Mouse (Mus musculus): ENCODE results near the gene Aoc2. TPM values are rescaled to one million over a fixed set of nuclear protein-coding genes. Genes with fewer than 3 reads are reported as not detected.

The Aoc2 gene
- total and polyA plus RNA-seq, 3 experiments, result 12.1 to 21.1 TPM; not detected in 1

DNA sequence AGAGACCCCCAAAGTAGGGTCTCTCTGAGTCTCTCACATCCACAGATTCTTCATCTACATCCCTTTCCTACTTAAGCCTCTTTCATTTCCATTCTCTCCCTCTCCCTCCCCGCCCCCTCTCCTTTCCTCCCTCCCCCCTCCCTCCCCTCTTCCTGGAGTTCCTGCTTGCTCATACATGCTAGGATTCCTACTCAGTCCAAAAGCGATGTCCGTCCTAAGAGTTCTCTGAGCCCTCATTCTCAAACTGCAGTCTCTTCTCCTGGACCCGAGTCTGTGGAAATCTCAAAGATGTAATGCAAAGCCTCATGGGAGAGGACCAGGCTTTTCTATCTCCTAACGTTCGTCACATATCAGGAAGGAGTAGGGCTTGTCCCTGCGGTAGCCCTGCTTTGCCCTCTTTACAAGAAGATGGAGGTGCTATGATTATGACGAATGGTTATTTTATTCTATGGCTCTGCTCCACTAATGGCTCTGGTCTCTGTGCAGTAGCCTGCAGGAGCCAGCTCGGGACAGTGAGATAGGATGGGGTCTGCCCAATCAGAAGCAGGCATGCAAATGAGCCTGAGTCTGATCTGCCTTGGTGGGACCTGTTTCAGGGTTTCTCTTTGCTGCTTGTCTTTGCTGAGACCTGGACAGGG, 13.4 kb downstream of the Aoc2 start:
- peaks cover 0 to 3% of the 10 kb centered on the region in 2 experiments; a peak in 1 of 4 replicates for H3K36me3 ChIP-seq (ENCODE audit: control insufficient read depth in 1 of 2, insufficient read depth in 2 of 2, low read length in 2 of 2)
- DNase-seq (ENCODE audit: low read depth, low spot score), result peak; percentile 87
- H3K79me2 ChIP-seq (ENCODE audit: control insufficient read depth, insufficient read depth, low read length, poor library complexity), result no peaks in the 10 kb centered on the region
- H3K4me3 ChIP-seq (ENCODE audit: control insufficient read depth in 1 of 2, insufficient read depth in 1 of 2, low read depth in 2 of 2, low read length in 2 of 2), result peak overlapping the region in 1 of 2 experiments; percentile 46; a peak in 1 of 4 replicates
- no peak overlapping the region for H3K27ac ChIP-seq (ENCODE audit: control insufficient read depth, low read depth, low read length)
- H3K4me1 ChIP-seq (ENCODE audit: control insufficient read depth in 1 of 2, insufficient read depth in 2 of 2, low read length in 2 of 2), result peaks cover 3 to 4% of the 10 kb centered on the region in 2 experiments; a peak in 3 of 4 replicates
- H3K27me3 ChIP-seq (ENCODE audit: control insufficient read depth in 1 of 2, insufficient read depth in 2 of 2, low read length in 2 of 2), result no peaks in the 10 kb centered on the region
- H3K9me3 ChIP-seq (replicated peaks; ENCODE audit: insufficient read depth, low read length), result no peaks in the 10 kb centered on the region
- H3K9ac ChIP-seq (ENCODE audit: control insufficient read depth, low read depth, low read length, poor library complexity, severe bottlenecking), result no peak overlapping the region
- TF ChIP-seq NELFE (IDR thresholded peaks at IDR 0.05; ENCODE audit: low read depth, low read length) (no peak), MEF2A (IDR thresholded peaks at IDR 0.05; ENCODE audit: extremely low read depth, insufficient replicate concordance, low read depth, low read length, poor library complexity, severe bottlenecking) (no peak), ELF1 (IDR thresholded peaks at IDR 0.05; ENCODE audit: low read depth, low read length) (no peak), NRF1 (IDR thresholded peaks at IDR 0.05; ENCODE audit: insufficient read depth, low read depth, low read length, poor library complexity, severe bottlenecking) (no peak), EP300 (IDR thresholded peaks at IDR 0.05; ENCODE audit: low read depth in 1 of 2, low read length in 2 of 2) (peak; percentile 16 to 48; a peak in 3 of 4 replicates), MAFK (IDR thresholded peaks at IDR 0.05; ENCODE audit: borderline replicate concordance, low read depth, low read length) (no peak), CHD2 (IDR thresholded peaks at IDR 0.05; ENCODE audit: low read length) (no peak), GATA1 (IDR thresholded peaks at IDR 0.05; ENCODE audit: low read depth, low read length) (peak; percentile 56), CTCF (IDR thresholded peaks at IDR 0.05 in 2 of 3, conservative IDR thresholded peaks at IDR 0.05 in 1 of 3; ENCODE audit: control insufficient read depth in 1 of 3, insufficient read depth in 1 of 3, low read depth in 2 of 3, low read length in 3 of 3, poor library complexity in 1 of 3, severe bottlenecking in 1 of 3) (no peak), CHD1 (IDR thresholded peaks at IDR 0.05; ENCODE audit: low read depth, low read length) (no peak), BHLHE40 (IDR thresholded peaks at IDR 0.05; ENCODE audit: borderline replicate concordance, low read depth, low read length) (0 out of 2 replicates have a peak, but pooled peaks have one; percentile 11), ZC3H11A (IDR thresholded peaks at IDR 0.05; ENCODE audit: low read depth, low read length) (no peak), POLR2AphosphoS2 (IDR thresholded peaks at IDR 0.05; ENCODE audit: low read length) (no peak), KAT2A (conservative IDR thresholded peaks at IDR 0.05; ENCODE audit: low read depth, low read length) (no peak), ZNF384 (IDR thresholded peaks at IDR 0.05; ENCODE audit: low read depth, low read length) (no peak), ZMIZ1 (IDR thresholded peaks at IDR 0.05; ENCODE audit: low read depth, low read length) (no peak), RCOR1 (IDR thresholded peaks at IDR 0.05; ENCODE audit: low read depth, low read length) (0 out of 2 replicates have a peak, but pooled peaks have one; percentile 27), TCF12 (IDR thresholded peaks at IDR 0.05; ENCODE audit: low read depth, low read length) (peak; percentile 32), USF2 (IDR thresholded peaks at IDR 0.05; ENCODE audit: borderline replicate concordance in 1 of 2, insufficient read depth in 1 of 2, low read depth in 1 of 2, low read length in 2 of 2) (no peak), POLR2AphosphoS5 (IDR thresholded peaks at IDR 0.05; ENCODE audit: borderline replicate concordance, low read depth, low read length) (no peak), MYB (IDR thresholded peaks at IDR 0.05; ENCODE audit: low read depth, low read length) (no peak), MAZ (IDR thresholded peaks at IDR 0.05; ENCODE audit: low read depth, low read length) (no peak), HCFC1 (IDR thresholded peaks at IDR 0.05; ENCODE audit: low read depth, low read length) (no peak), JUND (IDR thresholded peaks at IDR 0.05; ENCODE audit: low read depth, low read length) (no peak), TBP (IDR thresholded peaks at IDR 0.05; ENCODE audit: low read depth, low read length) (0 out of 2 replicates have a peak, but pooled peaks have one; percentile 23), MXI1 (IDR thresholded peaks at IDR 0.05; ENCODE audit: low read depth, low read length) (no peak), POLR2A (IDR thresholded peaks at IDR 0.05; ENCODE audit: control insufficient read depth in 1 of 2, insufficient read depth in 1 of 2, low read depth in 1 of 2, low read length in 2 of 2, poor library complexity in 1 of 2) (0 out of 4 replicates have a peak, but pooled peaks of 1 of the 2 experiments have one; percentile 17), ETS1 (IDR thresholded peaks at IDR 0.05; ENCODE audit: low read depth, low read length) (no peak), MAX (IDR thresholded peaks at IDR 0.05; ENCODE audit: low read length) (peak; percentile 42; the same call in 1 of the 2 replicates), E2F4 (IDR thresholded peaks at IDR 0.05; ENCODE audit: borderline replicate concordance, low read depth, low read length) (no peak), MYC (IDR thresholded peaks at IDR 0.05; ENCODE audit: low read depth, low read length) (0 out of 2 replicates have a peak, but pooled peaks have one; percentile 13), UBTF (IDR thresholded peaks at IDR 0.05; ENCODE audit: borderline replicate concordance, insufficient read depth, low read depth, low read length) (no peak), SMC3 (IDR thresholded peaks at IDR 0.05; ENCODE audit: low read depth, low read length) (no peak), SIN3A (IDR thresholded peaks at IDR 0.05; ENCODE audit: low read length) (peak; percentile 50; the same call in 1 of the 2 replicates), TAL1 (IDR thresholded peaks at IDR 0.05; ENCODE audit: low read length) (no peak), USF1 (IDR thresholded peaks at IDR 0.05; ENCODE audit: low read depth, low read length) (no peak)
